Mouse (Mus musculus) A20 (cell line): Measurements from ENCODE around the gene Notch1.

Experiments used
- DNase-seq: peaks from one replicate; pipeline ENCODE4 v3.0.0-alpha.2; 2011; ENCODE audit warnings: low read depth, low spot score

Notch1 gene

DNA sequence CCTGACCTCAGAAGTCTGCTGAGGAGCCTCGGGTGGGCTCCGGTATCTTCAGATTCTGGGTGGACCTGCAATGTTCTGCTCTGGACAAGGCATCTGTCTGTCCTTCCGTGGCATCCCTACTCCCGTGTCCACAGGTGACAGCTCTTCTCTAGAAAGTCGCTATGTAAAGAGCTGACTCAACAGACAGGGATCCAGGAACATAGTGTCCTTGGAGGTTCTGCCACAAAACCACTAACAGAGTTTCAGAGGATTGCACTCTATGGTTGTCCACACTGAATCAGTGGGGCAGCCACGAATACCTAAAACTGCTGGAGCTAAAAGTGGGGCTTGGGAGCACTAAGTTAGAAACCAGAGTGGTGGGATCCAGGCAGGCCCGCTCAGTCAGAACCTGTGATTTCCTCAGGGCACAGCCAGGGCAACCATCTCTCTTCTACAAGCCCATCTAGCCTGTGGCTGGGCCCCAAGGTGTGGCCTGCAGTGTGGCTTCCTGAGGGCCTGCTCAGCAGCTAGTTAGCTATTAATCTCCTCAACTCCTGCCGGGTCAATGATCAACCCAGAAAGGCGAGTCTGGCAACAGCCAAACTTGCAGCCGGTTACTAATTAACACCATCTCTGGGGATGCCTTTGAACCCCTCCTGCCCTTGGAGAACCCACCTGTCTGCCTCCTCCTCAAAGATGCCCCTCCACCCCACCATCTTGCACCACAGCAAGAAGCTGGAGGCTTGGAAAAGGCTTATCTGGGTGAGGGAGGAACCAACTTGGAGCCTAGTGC lies 34.6 kb downstream of the Notch1 start:
- no peak for DNase-seq

DNA sequence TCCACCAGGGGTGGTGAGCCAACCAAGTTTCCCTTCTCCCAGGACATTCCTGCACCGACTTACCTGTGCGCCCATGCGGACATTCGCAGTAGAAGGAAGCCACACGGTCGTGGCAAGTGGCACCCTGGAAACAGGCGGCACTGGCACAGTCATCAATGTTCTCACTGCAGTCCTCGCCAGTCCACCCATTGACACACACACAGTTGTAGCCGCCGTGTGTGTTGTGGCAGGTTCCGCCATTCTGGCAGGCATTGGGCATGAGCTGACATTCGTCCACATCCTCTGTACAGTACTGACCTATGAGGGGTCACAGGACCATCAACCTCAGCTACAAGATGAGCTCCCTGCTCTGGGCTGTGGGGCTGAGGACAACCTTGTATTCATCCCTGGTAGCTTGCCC lies 35.6 kb downstream of the Notch1 start:
- DNase-seq: no peak

GRCm38 (mm10) chr2:26478685-26479205 lies 37.7 kb downstream of the Notch1 start:
- DNase-seq: no peak

- no peak for DNase-seq
Observed at GRCm38 (mm10) chr2:26477911-26478310, 38.6 kb downstream of the Notch1 start.

GRCm38 (mm10) chr2:26475505-26476430 lies 40.7 kb downstream of the Notch1 start:
- no peak for DNase-seq

GRCm38 (mm10) chr2:26474789-26475504 lies 41.5 kb downstream of the Notch1 start:
- DNase-seq: no peak

DNA sequence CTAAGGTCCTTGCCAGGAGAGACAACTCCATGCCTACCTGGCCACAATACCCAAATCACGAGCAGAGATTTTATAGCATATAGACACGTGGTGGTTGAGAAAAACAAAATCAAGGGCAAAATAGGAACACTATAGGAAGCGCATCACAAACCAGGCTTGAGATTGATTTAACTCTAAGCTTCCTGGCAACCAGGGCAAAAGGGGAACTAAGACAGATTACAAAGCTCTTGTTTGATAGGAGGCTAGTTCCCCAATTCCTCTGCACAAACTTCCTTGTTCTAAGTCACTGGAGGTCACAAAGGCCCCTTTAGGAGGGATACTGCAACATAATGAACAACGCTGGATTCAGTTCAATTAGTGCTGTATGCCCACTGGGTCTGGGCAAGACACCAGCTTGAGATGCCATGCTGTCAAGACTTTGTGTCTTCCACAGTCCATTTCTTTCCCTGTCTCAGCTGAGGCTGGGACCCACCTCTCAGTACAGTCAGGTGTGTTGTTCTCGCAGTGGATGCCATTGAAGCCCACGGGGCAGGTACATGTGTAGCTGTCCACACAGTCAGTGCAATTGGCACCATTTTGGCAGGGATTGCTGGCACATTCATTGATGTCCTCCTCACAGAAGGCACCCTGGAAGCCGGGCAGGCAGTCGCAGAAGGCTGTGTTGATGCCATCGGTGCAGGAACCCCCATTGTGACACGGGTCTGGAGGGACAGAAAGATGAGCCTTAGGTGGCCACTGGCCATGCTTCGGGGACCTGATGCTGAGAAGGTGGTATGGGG lies 44.0 kb downstream of the Notch1 start:
- DNase-seq: peak; percentile 20

GRCm38 (mm10) chr2:26471652-26472285 lies 44.7 kb downstream of the Notch1 start:
- no peak for DNase-seq

GRCm38 (mm10) chr2:26470967-26471366 lies 45.5 kb downstream of the Notch1 start:
- no peak for DNase-seq

DNA sequence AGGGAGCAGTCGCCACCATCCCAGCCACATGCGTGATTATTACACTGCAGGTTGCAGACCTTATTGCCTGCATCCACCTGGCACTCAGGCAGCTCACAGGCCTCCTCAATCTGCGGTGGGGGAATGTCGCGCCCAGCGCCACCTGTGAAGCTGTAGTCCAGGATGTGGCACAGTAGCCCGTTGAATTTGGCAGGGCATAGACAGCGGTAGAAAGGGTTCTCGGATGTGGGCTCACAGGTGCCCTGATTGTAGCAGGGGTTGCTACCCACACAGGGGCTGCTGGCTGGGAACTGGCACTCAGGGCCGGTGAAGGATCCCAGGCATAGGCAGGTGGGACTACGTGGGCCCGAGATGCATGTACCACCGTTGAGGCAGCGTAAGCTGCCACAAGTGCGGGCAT lies 48.1 kb downstream of the Notch1 start:
- no peak for DNase-seq

DNA sequence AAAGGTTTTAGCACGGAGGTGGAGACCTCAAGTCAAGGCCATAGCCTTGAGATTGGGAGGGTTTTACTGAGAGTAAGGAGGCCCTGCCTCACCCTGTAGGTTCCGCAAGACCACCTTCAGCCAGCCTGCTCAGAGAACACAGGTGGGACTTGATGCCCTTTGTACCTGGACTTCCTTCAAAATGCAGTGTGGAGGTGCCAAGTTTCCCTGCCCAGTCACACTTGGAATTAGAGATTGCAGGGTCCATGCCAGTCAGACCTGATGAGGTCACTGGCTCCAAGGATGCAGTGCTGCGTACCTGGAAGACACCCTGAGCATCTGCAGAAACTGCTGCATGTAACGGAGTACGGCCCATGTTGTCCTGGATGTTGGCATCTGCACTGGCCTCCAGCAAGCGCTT lies 53.1 kb downstream of the Notch1 start:
- no peak for DNase-seq

GRCm38 (mm10) chr2:26462980-26463379 lies 53.5 kb downstream of the Notch1 start:
- no peak for DNase-seq

GRCm38 (mm10) chr2:26461667-26462066 lies 54.8 kb downstream of the Notch1 start:
- DNase-seq: no peak

DNA sequence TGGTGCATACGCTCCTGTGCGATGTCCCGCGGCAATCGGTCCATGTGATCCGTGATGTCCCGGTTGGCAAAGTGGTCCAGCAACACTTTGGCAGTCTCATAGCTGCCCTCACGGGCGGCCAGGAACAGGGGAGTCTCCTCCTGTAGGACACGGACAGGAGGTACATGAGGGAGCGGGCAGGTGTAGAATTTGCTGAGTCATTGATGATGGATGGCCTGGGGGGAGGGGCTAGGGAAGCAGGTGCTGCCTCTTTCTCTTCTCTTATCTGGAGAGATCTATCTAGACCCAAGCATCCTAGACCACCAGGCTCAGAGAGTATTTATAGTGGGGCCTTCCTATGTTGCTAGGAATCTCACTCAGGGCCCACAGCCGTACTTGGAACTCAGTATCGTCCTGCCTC lies 55.6 kb downstream of the Notch1 start:
- peak; percentile 35 for DNase-seq

DNA sequence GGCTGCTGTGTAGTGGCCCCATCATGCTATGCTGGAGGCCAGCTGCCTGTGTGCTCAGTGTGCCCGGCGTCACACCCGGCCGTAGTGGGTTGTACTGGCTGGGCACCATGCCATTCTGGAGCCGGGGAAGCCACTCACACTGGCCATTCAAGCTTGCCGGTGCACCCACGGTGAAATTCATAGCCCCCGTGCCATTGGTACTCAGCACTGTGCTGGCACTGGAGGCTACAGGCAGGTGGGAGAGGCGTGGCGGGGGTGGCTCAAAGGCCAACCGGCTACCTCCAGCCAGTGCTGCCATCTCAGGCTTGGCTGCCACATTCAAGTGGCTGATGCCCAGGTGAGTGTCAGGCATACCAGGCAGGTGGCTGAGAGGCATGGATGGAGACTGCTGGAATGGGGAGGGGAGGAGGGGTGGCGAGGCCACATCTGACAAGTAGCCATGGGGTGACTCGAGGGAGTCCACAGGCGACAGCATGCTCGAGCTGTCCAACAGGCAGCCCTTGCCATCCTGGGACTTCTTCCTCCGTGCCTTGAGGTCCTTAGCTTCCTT lies 56.3 kb downstream of the Notch1 start:
- peak; percentile 4 for DNase-seq

DNA sequence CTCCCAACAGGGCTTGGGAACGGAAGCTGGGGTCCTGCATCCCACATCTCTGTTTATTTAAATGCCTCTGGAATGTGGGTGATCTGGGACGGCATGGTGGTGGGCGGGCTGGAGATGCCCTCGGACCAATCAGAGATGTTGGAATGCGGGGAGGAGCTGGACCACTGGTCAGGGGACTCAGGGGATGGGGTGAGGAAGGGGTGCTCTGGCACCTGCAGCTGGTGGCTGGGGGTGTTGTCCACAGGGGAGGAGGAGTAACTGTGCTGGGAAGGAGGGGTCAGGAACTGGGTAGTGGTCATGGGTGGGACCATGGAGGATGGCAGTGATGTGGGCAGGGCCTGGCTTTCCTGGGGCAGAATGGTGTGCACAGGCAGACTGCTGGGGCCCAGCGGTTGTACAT lies 57.0 kb downstream of the Notch1 start:
- no peak for DNase-seq

GRCm38 (mm10) chr2:26458402-26459124 lies 57.9 kb downstream of the Notch1 start:
- peak; percentile 19 for DNase-seq

- DNase-seq: peak; percentile 59
Observed at GRCm38 (mm10) chr2:26449121-26450060, 67.1 kb downstream of the Notch1 start.
